Mouse (Mus musculus): ENCODE results near the gene Bysl. TPM values are rescaled to one million over a fixed set of nuclear protein-coding genes. Genes with fewer than 3 reads are reported as not detected.
A peak's percentile ranks its signal among the peaks of the same experiment; 100 is the strongest.

Bysl gene
- polyA plus RNA-seq, 2 experiments: 12.5 to 13.3 TPM

DNA sequence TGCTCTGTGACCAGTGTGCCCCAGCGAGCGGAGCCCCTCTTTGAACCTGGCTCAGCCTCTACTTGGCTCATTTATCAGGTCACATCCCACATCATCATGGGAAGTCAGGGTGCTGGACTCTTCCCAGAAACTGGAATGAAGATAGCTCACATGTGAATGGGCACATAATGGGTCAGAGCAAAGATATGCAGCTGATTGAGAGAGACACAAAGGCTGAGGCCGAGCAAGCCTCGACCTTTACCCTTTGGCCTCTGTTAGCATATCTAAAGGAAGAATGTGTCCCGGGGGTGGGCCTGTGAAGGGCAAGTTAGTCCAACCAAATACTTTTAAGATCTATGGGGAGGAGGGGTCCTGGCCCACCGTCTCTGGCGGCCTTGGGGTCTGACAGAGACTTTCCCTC lies 39.7 kb downstream of the Bysl start:
- Histone ChIP-seq H3K36me3 (replicated peaks; ENCODE audit: control insufficient read depth, insufficient read depth, low read depth) (no peaks in the 10 kb centered on the region), H3K9me3 (ENCODE audit: control insufficient read depth, low read length) (no peaks in the 10 kb centered on the region), H3K4me3 (ENCODE audit: insufficient read depth in 1 of 2, low read depth in 2 of 2, low read length in 2 of 2) (no peak overlapping the region), H3K4me2 (ENCODE audit: low read depth) (no peak overlapping the region), H3K9ac (replicated peaks) (no peak overlapping the region), H3K27me3 (ENCODE audit: control insufficient read depth, insufficient read depth, low read length) (no peaks in the 10 kb centered on the region), H3K27ac (no peak overlapping the region), H3K4me1 (replicated peaks; ENCODE audit: control insufficient read depth in 2 of 2, insufficient read depth in 2 of 2, low read length in 1 of 2) (peaks cover 22 to 30% of the 10 kb centered on the region in 2 experiments)
- no peak for DNase-seq (ENCODE audit: low read depth in 3 of 3, low spot score in 3 of 3)
- WGBS (ENCODE audit: insufficient replicate concordance): 64% methylated on average over 7 of the region's 7 CpGs
- TF ChIP-seq EP300 (IDR thresholded peaks at IDR 0.05; ENCODE audit: low read depth): no peak
- no peak for TF ChIP-seq CTCF (IDR thresholded peaks at IDR 0.05; ENCODE audit: low read depth)
- ATAC-seq (ENCODE audit: insufficient read depth): no peak

DNA sequence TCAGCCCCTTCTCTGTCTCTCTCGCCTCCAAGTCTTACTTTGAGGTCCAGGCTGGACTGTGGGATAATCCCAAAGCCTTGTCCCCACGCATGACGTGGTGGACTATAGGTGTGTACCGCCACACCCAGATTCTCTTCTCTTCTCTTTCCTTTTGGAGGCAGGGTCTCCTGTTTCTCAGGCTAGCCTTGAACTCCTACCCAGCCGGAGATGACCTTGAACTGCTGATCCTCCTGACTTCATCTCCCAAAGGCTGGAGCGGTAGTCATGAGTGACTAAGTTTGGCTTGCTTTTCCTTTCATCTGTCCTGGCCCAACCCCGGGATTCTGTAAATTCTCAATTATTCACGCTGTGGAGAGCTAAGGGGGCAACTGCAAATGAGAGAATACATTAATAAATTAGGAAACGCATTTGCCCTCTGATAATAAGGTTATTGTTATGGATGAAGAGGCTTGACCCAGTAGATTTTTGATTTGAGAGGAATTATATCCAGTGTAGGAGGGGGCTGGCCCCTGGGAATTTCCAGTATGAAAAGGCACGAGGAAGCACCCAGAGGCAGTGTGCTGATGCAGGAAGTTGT lies 42.3 kb downstream of the Bysl start:
- H3K9me3 ChIP-seq (ENCODE audit: control insufficient read depth, low read length): no peaks in the 10 kb centered on the region
- H3K4me2 ChIP-seq (ENCODE audit: low read depth): peak overlapping the region; percentile 37
- no peaks in the 10 kb centered on the region for H3K27me3 ChIP-seq (ENCODE audit: control insufficient read depth, insufficient read depth, low read length)
- WGBS (ENCODE audit: insufficient replicate concordance): 81% methylated on average over 10 of the region's 10 CpGs
- H3K36me3 ChIP-seq (replicated peaks; ENCODE audit: control insufficient read depth, insufficient read depth, low read depth): no peaks in the 10 kb centered on the region
- DNase-seq (ENCODE audit: low read depth in 3 of 3, low spot score in 3 of 3) (no peak), ATAC-seq (ENCODE audit: insufficient read depth) (peak; percentile 9; the same call in 1 of the 2 replicates)
- H3K9ac ChIP-seq (replicated peaks): peak overlapping the region; percentile 40
- no peak overlapping the region for H3K4me3 ChIP-seq (ENCODE audit: insufficient read depth in 1 of 2, low read depth in 2 of 2, low read length in 2 of 2)
- peak overlapping the region; percentile 78 for H3K27ac ChIP-seq
- peaks cover 25 to 42% of the 10 kb centered on the region in 2 experiments for H3K4me1 ChIP-seq (replicated peaks; ENCODE audit: control insufficient read depth in 2 of 2, insufficient read depth in 2 of 2, low read length in 1 of 2)
- no peak for TF ChIP-seq CTCF (IDR thresholded peaks at IDR 0.05; ENCODE audit: low read depth)

- H3K4me1 ChIP-seq (replicated peaks; ENCODE audit: control insufficient read depth in 2 of 2, insufficient read depth in 2 of 2, low read length in 1 of 2): peaks cover 25 to 42% of the 10 kb centered on the region in 2 experiments
- ATAC-seq (ENCODE audit: insufficient read depth) (peak; percentile 98), DNase-seq (ENCODE audit: low read depth in 3 of 3, low spot score in 3 of 3) (peak; percentile 74 to 82 (median 82))
- no peak for TF ChIP-seq CTCF (IDR thresholded peaks at IDR 0.05; ENCODE audit: low read depth)
- peak; percentile 92 for TF ChIP-seq EP300 (IDR thresholded peaks at IDR 0.05; ENCODE audit: low read depth)
- no peak overlapping the region for H3K4me3 ChIP-seq (ENCODE audit: insufficient read depth in 1 of 2, low read depth in 2 of 2, low read length in 2 of 2)
- peak overlapping the region; percentile 78 for H3K27ac ChIP-seq
- no peaks in the 10 kb centered on the region for H3K9me3 ChIP-seq (ENCODE audit: control insufficient read depth, low read length)
- H3K9ac ChIP-seq (replicated peaks): peak overlapping the region; percentile 10; the same call in 1 of the 2 replicates
- no peaks in the 10 kb centered on the region for H3K36me3 ChIP-seq (replicated peaks; ENCODE audit: control insufficient read depth, insufficient read depth, low read depth)
- H3K4me2 ChIP-seq (ENCODE audit: low read depth): peak overlapping the region; percentile 37
- H3K27me3 ChIP-seq (ENCODE audit: control insufficient read depth, insufficient read depth, low read length): no peaks in the 10 kb centered on the region
- 35% methylated on average over 3 of the region's 3 CpGs for WGBS (ENCODE audit: insufficient replicate concordance)
These were observed 42.9 kb downstream of the Bysl start for GRCm38 (mm10) chr17:47568389-47568788.

DNA sequence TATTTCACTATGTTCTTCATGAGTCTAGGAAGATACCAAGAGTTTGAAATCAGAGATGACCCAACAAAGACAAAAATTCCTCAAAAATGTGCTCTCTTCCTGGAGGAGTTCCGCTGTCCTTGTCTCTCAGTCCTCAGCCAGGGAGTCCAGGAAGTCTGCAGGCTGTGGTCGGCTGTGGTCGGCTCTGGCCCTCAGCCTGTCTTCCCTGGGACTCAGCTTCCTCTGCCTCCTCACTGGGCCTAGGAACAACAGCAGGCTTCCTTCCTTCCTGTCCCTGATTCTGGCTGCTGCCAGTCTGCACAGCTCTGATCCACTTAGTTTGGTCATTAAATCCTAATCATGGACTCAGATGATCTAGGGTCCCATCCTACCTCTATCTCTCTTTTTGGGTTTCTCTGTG lies 44.0 kb downstream of the Bysl start:
- DNase-seq (ENCODE audit: low read depth in 3 of 3, low spot score in 3 of 3): no peak
- Histone ChIP-seq H3K9me3 (ENCODE audit: control insufficient read depth, low read length) (no peaks in the 10 kb centered on the region), H3K27ac (peak overlapping the region; percentile 72), H3K4me2 (ENCODE audit: low read depth) (no peak overlapping the region), H3K4me3 (ENCODE audit: insufficient read depth in 1 of 2, low read depth in 2 of 2, low read length in 2 of 2) (no peak overlapping the region), H3K36me3 (replicated peaks; ENCODE audit: control insufficient read depth, insufficient read depth, low read depth) (no peaks in the 10 kb centered on the region), H3K27me3 (ENCODE audit: control insufficient read depth, insufficient read depth, low read length) (no peaks in the 10 kb centered on the region), H3K9ac (replicated peaks) (peak overlapping the region; percentile 50), H3K4me1 (replicated peaks; ENCODE audit: control insufficient read depth in 2 of 2, insufficient read depth in 2 of 2, low read length in 1 of 2) (peaks cover 25 to 42% of the 10 kb centered on the region in 2 experiments)
- no peak for ATAC-seq (ENCODE audit: insufficient read depth)
- TF ChIP-seq CTCF (IDR thresholded peaks at IDR 0.05; ENCODE audit: low read depth) (no peak), EP300 (IDR thresholded peaks at IDR 0.05; ENCODE audit: low read depth) (no peak)
- 43% methylated on average over 3 of the region's 3 CpGs for WGBS (ENCODE audit: insufficient replicate concordance)

DNA sequence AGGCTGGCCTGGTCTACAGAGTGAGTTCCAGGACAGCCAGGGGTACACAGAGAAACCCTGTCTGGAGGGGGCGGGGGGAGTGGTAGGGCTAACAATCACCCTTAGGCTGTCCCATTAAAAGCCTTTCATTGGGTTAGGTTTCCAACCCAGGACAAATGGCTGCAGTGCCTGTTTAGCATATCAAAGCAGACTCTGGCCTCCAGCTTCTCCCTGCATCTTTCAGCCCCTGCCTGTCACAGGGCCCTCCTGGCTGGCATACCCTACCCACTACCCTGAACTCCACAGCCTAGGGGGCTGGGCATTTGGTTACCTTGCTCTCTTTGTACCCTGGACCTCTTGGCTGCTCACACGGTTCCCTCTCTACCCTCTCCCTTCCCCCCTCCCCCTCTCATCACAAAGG lies 45.2 kb downstream of the Bysl start:
- no peak overlapping the region for H3K27ac ChIP-seq

More for the DNA sequence above, 45.2 kb downstream of the Bysl start:
- no peak overlapping the region for H3K4me2 ChIP-seq (ENCODE audit: low read depth)
- no peak overlapping the region; the same call in 1 of the 2 replicates for H3K9ac ChIP-seq (replicated peaks)
- H3K36me3 ChIP-seq (replicated peaks; ENCODE audit: control insufficient read depth, insufficient read depth, low read depth): no peaks in the 10 kb centered on the region
- H3K4me3 ChIP-seq (ENCODE audit: insufficient read depth in 1 of 2, low read depth in 2 of 2, low read length in 2 of 2): no peak overlapping the region
- 61% methylated on average over 2 of the region's 2 CpGs for WGBS (ENCODE audit: insufficient replicate concordance)
- H3K27me3 ChIP-seq (ENCODE audit: control insufficient read depth, insufficient read depth, low read length): no peaks in the 10 kb centered on the region
- peaks cover 25 to 42% of the 10 kb centered on the region in 2 experiments for H3K4me1 ChIP-seq (replicated peaks; ENCODE audit: control insufficient read depth in 2 of 2, insufficient read depth in 2 of 2, low read length in 1 of 2)
- no peak for DNase-seq (ENCODE audit: low read depth in 3 of 3, low spot score in 3 of 3)
- no peaks in the 10 kb centered on the region for H3K9me3 ChIP-seq (ENCODE audit: control insufficient read depth, low read length)
- no peak for ATAC-seq (ENCODE audit: insufficient read depth)
- TF ChIP-seq EP300 (IDR thresholded peaks at IDR 0.05; ENCODE audit: low read depth) (no peak), CTCF (IDR thresholded peaks at IDR 0.05; ENCODE audit: low read depth) (no peak)

Measured in liver, embryonic 14.5 days (tissue).